Mouse (Mus musculus) CH12.LX (cell line): Measurements from ENCODE around the gene Arhgap29. TPM values are rescaled to one million over a fixed set of nuclear protein-coding genes. Genes with fewer than 3 reads are reported as not detected.

Experiments used
- DNase-seq: peaks from one replicate; pipeline ENCODE4 v3.0.0-alpha.2; 2013; ENCODE audit errors: extremely low read depth
- H3K27ac ChIP-seq: 2 replicates; pipeline ENCODE4 v1.5.1; 2012; ENCODE audit warnings: low read depth, mild to moderate bottlenecking, control low read depth, moderate library complexity; ENCODE audit not compliant: insufficient read depth
- H3K27me3 ChIP-seq: replicated peaks from 2 replicates; pipeline ENCODE3; 2012; ENCODE audit warnings: inconsistent platforms
- H3K36me3 ChIP-seq, 2 experiments: replicated peaks in 1 of 2; 2 replicates each; pipeline versions ENCODE3 to v1.6.1; 2012; ENCODE audit warnings: inconsistent platforms in 1 of 2, low read length in 1 of 2, mild to moderate bottlenecking in 1 of 2, mixed read lengths in 1 of 2, moderate library complexity in 1 of 2; ENCODE audit not compliant: control insufficient read depth in 1 of 2, insufficient read depth in 1 of 2
- H3K4me1 ChIP-seq, 2 experiments: 2 replicates each; pipeline ENCODE4 v1.6.1; 2012; ENCODE audit warnings: inconsistent platforms in 1 of 2, moderate library complexity in 1 of 2; ENCODE audit not compliant: insufficient read depth in 2 of 2, control insufficient read depth in 1 of 2
- H3K4me2 ChIP-seq: 2 replicates; pipeline ENCODE4 v1.6.1; 2012; ENCODE audit warnings: low read depth, mild to moderate bottlenecking, control low read depth; ENCODE audit not compliant: poor library complexity, insufficient read depth, severe bottlenecking
- H3K4me3 ChIP-seq, 3 experiments: fragments of 150-350 bp in 1 of 3; sonication (generic) in 1 of 3; replicated peaks in 1 of 3; 2 replicates each; pipeline versions ENCODE3 to v1.5.1; 2011 to 2012; ENCODE audit warnings: low read depth in 2 of 3, low read length in 2 of 3, mild to moderate bottlenecking in 2 of 3, moderate library complexity in 2 of 3, control low read depth in 1 of 3, improper control_type of control experiment in 1 of 3, inconsistent platforms in 1 of 3, mixed read lengths in 1 of 3; ENCODE audit not compliant: poor library complexity in 1 of 3
- H3K79me2 ChIP-seq: replicated peaks from 2 replicates; pipeline ENCODE4 v1.6.1; 2012; ENCODE audit warnings: mild to moderate bottlenecking, moderate library complexity; ENCODE audit not compliant: control insufficient read depth, poor library complexity, insufficient read depth, severe bottlenecking; ENCODE audit errors: extremely low read depth
- H3K9ac ChIP-seq: 2 replicates; pipeline ENCODE4 v1.6.1; 2012; ENCODE audit warnings: low read depth, mild to moderate bottlenecking, control low read depth, moderate library complexity; ENCODE audit not compliant: insufficient read depth
- H3K9me3 ChIP-seq: replicated peaks from 2 replicates; pipeline ENCODE3; 2012; ENCODE audit warnings: low read length, inconsistent platforms, mixed read lengths
- BHLHE40 ChIP-seq: IDR thresholded peaks from 2 replicates; pipeline ENCODE4 v1.6.1; 2011; ENCODE audit warnings: mild to moderate bottlenecking, low read depth, low read length, improper control_type of control experiment
- CHD2 ChIP-seq: IDR thresholded peaks from 2 replicates; pipeline ENCODE4 v1.6.1; 2011; ENCODE audit warnings: low read length, improper control_type of control experiment
- CTCF ChIP-seq, 2 experiments: IDR thresholded peaks in 1 of 2; conservative IDR thresholded peaks in 1 of 2; 2 replicates each; pipeline ENCODE4 v1.5.1; 2011 to 2012; ENCODE audit warnings: low read depth in 2 of 2, low read length in 2 of 2, improper control_type of control experiment in 1 of 2, inconsistent platforms in 1 of 2, mild to moderate bottlenecking in 1 of 2, moderate library complexity in 1 of 2
- ELF1 ChIP-seq: IDR thresholded peaks from 2 replicates; pipeline ENCODE4 v1.6.1; 2014; ENCODE audit warnings: low read depth, mild to moderate bottlenecking, inconsistent platforms, low read length, improper control_type of control experiment
- EP300 ChIP-seq: IDR thresholded peaks from 2 replicates; pipeline ENCODE4 v1.6.1; 2011; ENCODE audit warnings: low read length, improper control_type of control experiment
- GABPA ChIP-seq: IDR thresholded peaks from 2 replicates; pipeline ENCODE4 v1.6.1; 2012; ENCODE audit warnings: low read depth, low read length, improper control_type of control experiment, inconsistent platforms; ENCODE audit not compliant: insufficient replicate concordance
- IRF4 ChIP-seq: IDR thresholded peaks from 2 replicates; pipeline ENCODE4 v1.6.1; 2014; ENCODE audit warnings: low read depth, mild to moderate bottlenecking, inconsistent platforms, low read length, improper control_type of control experiment
- JUN ChIP-seq: IDR thresholded peaks from 2 replicates; pipeline ENCODE4 v1.6.1; 2011; ENCODE audit warnings: low read depth, mild to moderate bottlenecking, low read length, improper control_type of control experiment, moderate library complexity; ENCODE audit not compliant: insufficient read depth
- KAT2A ChIP-seq: IDR thresholded peaks from 2 replicates; pipeline ENCODE4 v1.6.1; 2012; ENCODE audit warnings: low read length, improper control_type of control experiment, inconsistent platforms; ENCODE audit not compliant: insufficient replicate concordance
- MAX ChIP-seq: IDR thresholded peaks from 2 replicates; pipeline ENCODE4 v1.6.1; 2011; ENCODE audit warnings: low read length, improper control_type of control experiment
- MAZ ChIP-seq: IDR thresholded peaks from 2 replicates; pipeline ENCODE4 v1.6.1; 2012; ENCODE audit warnings: low read depth, mild to moderate bottlenecking, inconsistent platforms, low read length, improper control_type of control experiment, moderate library complexity
- MEF2A ChIP-seq: IDR thresholded peaks from 2 replicates; pipeline ENCODE4 v1.6.1; 2014; ENCODE audit warnings: low read depth, mild to moderate bottlenecking, inconsistent platforms, low read length, improper control_type of control experiment, borderline replicate concordance
- MXI1 ChIP-seq: IDR thresholded peaks from 2 replicates; pipeline ENCODE4 v1.6.1; 2011; ENCODE audit warnings: mild to moderate bottlenecking, low read depth, low read length, improper control_type of control experiment
- MYC ChIP-seq: IDR thresholded peaks from 2 replicates; pipeline ENCODE4 v1.6.1; 2011; ENCODE audit warnings: low read depth, mild to moderate bottlenecking, improper control_type of control experiment, low read length
- POLR2A ChIP-seq: IDR thresholded peaks from 2 replicates; pipeline ENCODE4 v1.6.1; 2011; ENCODE audit warnings: low read depth, mild to moderate bottlenecking, improper control_type of control experiment, low read length
- SIN3A ChIP-seq: IDR thresholded peaks from 2 replicates; pipeline ENCODE4 v1.6.1; 2012; ENCODE audit warnings: low read length, improper control_type of control experiment, inconsistent platforms
- USF1 ChIP-seq: IDR thresholded peaks from 2 replicates; pipeline ENCODE4 v1.6.1; 2014; ENCODE audit warnings: low read depth, mild to moderate bottlenecking, inconsistent platforms, low read length, improper control_type of control experiment
- USF2 ChIP-seq: conservative IDR thresholded peaks from 2 replicates; pipeline ENCODE4 v1.6.1; 2011; ENCODE audit warnings: low read depth, low read length, improper control_type of control experiment
- ZC3H11A ChIP-seq: IDR thresholded peaks from 2 replicates; pipeline ENCODE4 v1.6.1; 2012; ENCODE audit warnings: low read depth, mild to moderate bottlenecking, inconsistent platforms, low read length, improper control_type of control experiment
- ZKSCAN1 ChIP-seq: IDR thresholded peaks from 2 replicates; pipeline ENCODE4 v1.6.1; 2012; ENCODE audit warnings: low read depth, inconsistent platforms, low read length, improper control_type of control experiment, borderline replicate concordance
- ZMIZ1 ChIP-seq: IDR thresholded peaks from 2 replicates; pipeline ENCODE4 v1.6.1; 2012; ENCODE audit warnings: low read depth, mild to moderate bottlenecking, inconsistent platforms, low read length, improper control_type of control experiment
- dilution Hi-C: fragments of 300-500 bp; cut with MboI; formaldehyde crosslinking; loops from 2 replicates; pipeline ENCODE4 v1.14.3; 2020; ENCODE audit warnings: low sequenced_read_pairs; ENCODE audit not compliant: extremely low pct_unique_long_range_greater_than_20kb, extremely low pct_ligation_motif_present
- in situ Hi-C: fragments of 300-500 bp; cut with MboI; formaldehyde crosslinking; loops from 3 replicates; pipeline ENCODE4 v1.14.3; 2019; ENCODE audit warnings: low sequenced_read_pairs, low pct_ligation_motif_present, low pct_unique_long_range_greater_than_20kb, mixed read lengths
- polyA plus RNA-seq: library from polyadenylated mRNA; unstranded; fragments of >175 nt; gene quantifications from 2 replicates; pipeline ENCODE4 v1.2.1, GENCODE M21; 2012; ENCODE audit warnings: low read depth; ENCODE audit not compliant: insufficient read length
- total RNA-seq, 2 experiments: library from RNA; depleted of rRNA; stranded (reverse); fragments of 300-350 nt in 1 of 2; fragments of >200 nt in 1 of 2; gene quantifications; 2 replicates each; pipeline ENCODE4 v1.2.3; 2012 to 2014

The Arhgap29 gene
- total and polyA plus RNA-seq, 3 experiments, result 19.7 to 53.7 (median 37.0) TPM

DNA sequence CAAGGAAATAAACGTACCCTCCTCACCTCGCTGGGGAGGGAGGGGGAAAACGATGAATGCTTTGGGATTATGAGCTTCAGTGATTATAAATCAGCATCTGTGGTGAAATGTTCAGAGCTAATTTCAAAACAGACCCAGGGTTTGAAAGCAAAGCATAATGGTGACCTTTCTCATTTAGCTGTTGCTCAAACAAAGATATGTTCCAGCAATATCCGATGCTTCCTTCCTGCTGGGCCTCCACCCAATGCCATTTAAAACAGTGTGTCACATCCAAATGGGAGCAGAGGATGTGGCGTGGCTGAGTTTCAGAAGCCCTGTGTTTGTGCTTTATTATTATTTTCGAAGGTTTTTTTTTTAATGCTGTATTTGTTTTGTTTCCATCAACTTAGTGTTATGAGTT is 37.1 kb upstream of the Arhgap29 start:
- in situ Hi-C loops (no loop called here), dilution Hi-C loops (no loop called here)
- no peaks in the 10 kb centered on the region for H3K9me3 ChIP-seq
- no peak for DNase-seq
- TF ChIP-seq ZMIZ1, result no peak
- no peak for TF ChIP-seq BHLHE40
- no peak for TF ChIP-seq ZC3H11A
- TF ChIP-seq ZKSCAN1, result no peak
- TF ChIP-seq USF2, result no peak
- no peak for TF ChIP-seq MYC
- TF ChIP-seq USF1, result no peak
- no peak for TF ChIP-seq IRF4
- no peak for TF ChIP-seq EP300
- TF ChIP-seq CHD2, result no peak
- TF ChIP-seq MXI1, result no peak
- TF ChIP-seq, all 38 proteins: peak for 0
- Histone ChIP-seq H3K4me3 (no peak overlapping the region), H3K4me2 (no peak overlapping the region), H3K27me3 (no peaks in the 10 kb centered on the region), H3K79me2 (no peaks in the 10 kb centered on the region), H3K9ac (no peak overlapping the region), H3K4me1 (no peaks in the 10 kb centered on the region), H3K27ac (no peak overlapping the region), H3K36me3 (no peaks in the 10 kb centered on the region)

DNA sequence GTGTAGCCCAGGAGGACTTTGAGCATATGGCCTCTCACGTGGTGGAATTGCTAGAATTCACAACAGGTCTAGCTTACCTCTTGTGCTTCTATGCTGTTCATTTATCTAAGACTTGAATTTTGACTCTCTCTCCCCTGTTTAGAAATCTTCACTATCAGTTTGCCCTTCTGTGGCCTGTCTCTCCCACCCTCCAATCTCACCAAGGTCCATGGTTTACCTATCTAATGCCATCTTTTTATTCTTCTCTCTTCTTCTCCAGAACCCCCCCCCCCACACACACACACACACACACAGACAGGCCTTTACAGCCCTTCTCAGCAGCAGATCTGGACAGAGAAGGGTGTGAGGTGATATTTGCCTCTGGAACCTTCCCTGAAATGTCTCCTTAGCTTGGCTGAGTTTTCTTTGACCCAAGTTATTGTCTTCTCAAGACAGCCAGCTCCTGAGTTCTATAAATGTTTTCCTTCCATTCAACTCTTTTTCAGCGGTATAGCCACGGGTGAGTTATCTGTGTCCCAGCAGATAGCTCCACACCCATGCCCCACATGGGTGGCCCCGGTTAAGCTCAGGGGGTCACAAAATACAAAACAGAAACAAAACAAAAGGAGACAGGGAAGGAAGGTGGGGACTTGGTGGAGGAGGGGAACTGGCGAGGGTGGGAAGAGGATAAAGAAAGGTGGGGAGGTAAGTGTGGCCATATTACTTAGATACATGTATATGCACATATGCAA is 35.4 kb upstream of the Arhgap29 start:
- Histone ChIP-seq H3K4me2 (no peak overlapping the region), H3K27ac (no peak overlapping the region), H3K36me3 (no peaks in the 10 kb centered on the region), H3K9me3 (no peaks in the 10 kb centered on the region), H3K4me3 (no peak overlapping the region), H3K27me3 (no peaks in the 10 kb centered on the region), H3K9ac (no peak overlapping the region), H3K4me1 (no peaks in the 10 kb centered on the region), H3K79me2 (no peaks in the 10 kb centered on the region)
- no peak for DNase-seq
- in situ Hi-C loops, result no loop called here
- dilution Hi-C loops, result no loop called here
- TF ChIP-seq GABPA, result no peak
- TF ChIP-seq ZKSCAN1, result no peak
- no peak for TF ChIP-seq EP300
- TF ChIP-seq USF1, result no peak
- TF ChIP-seq JUN, result no peak
- TF ChIP-seq CTCF (conservative IDR thresholded peaks at IDR 0.05 in 1 of 2, IDR thresholded peaks at IDR 0.05 in 1 of 2; ENCODE audit: low read depth in 2 of 2, low read length in 2 of 2), result no peak
- no peak for TF ChIP-seq MAX
- no peak for TF ChIP-seq ELF1
- no peak for TF ChIP-seq CHD2
- no peak for TF ChIP-seq MEF2A
- TF ChIP-seq MAZ, result no peak
- no peak for TF ChIP-seq SIN3A
- no peak for TF ChIP-seq KAT2A
- no peak for TF ChIP-seq POLR2A
